Mouse (Mus musculus) CH12.LX (cell line): ENCODE measurements around the gene Nrgn. TPM values are rescaled to one million over a fixed set of nuclear protein-coding genes. Genes with fewer than 3 reads are reported as not detected.

ENCODE experiments used
- DNase-seq: peaks from one replicate; pipeline ENCODE4 v3.0.0-alpha.2; 2013; ENCODE audit errors: extremely low read depth
- H3K27ac ChIP-seq: 2 replicates; pipeline ENCODE4 v1.5.1; 2012; ENCODE audit warnings: low read depth, mild to moderate bottlenecking, control low read depth, moderate library complexity; ENCODE audit not compliant: insufficient read depth
- H3K27me3 ChIP-seq: replicated peaks from 2 replicates; pipeline ENCODE3; 2012; ENCODE audit warnings: inconsistent platforms
- H3K36me3 ChIP-seq, 2 experiments: replicated peaks in 1 of 2; 2 replicates each; pipeline versions ENCODE3 to v1.6.1; 2012; ENCODE audit warnings: inconsistent platforms in 1 of 2, low read length in 1 of 2, mild to moderate bottlenecking in 1 of 2, mixed read lengths in 1 of 2, moderate library complexity in 1 of 2; ENCODE audit not compliant: control insufficient read depth in 1 of 2, insufficient read depth in 1 of 2
- H3K4me1 ChIP-seq, 2 experiments: 2 replicates each; pipeline ENCODE4 v1.6.1; 2012; ENCODE audit warnings: inconsistent platforms in 1 of 2, moderate library complexity in 1 of 2; ENCODE audit not compliant: insufficient read depth in 2 of 2, control insufficient read depth in 1 of 2
- H3K4me2 ChIP-seq: 2 replicates; pipeline ENCODE4 v1.6.1; 2012; ENCODE audit warnings: low read depth, mild to moderate bottlenecking, control low read depth; ENCODE audit not compliant: poor library complexity, insufficient read depth, severe bottlenecking
- H3K4me3 ChIP-seq, 3 experiments: fragments of 150-350 bp in 1 of 3; sonication (generic) in 1 of 3; replicated peaks in 1 of 3; 2 replicates each; pipeline versions ENCODE3 to v1.5.1; 2011 to 2012; ENCODE audit warnings: low read depth in 2 of 3, low read length in 2 of 3, mild to moderate bottlenecking in 2 of 3, moderate library complexity in 2 of 3, control low read depth in 1 of 3, improper control_type of control experiment in 1 of 3, inconsistent platforms in 1 of 3, mixed read lengths in 1 of 3; ENCODE audit not compliant: poor library complexity in 1 of 3
- H3K79me2 ChIP-seq: replicated peaks from 2 replicates; pipeline ENCODE4 v1.6.1; 2012; ENCODE audit warnings: mild to moderate bottlenecking, moderate library complexity; ENCODE audit not compliant: control insufficient read depth, poor library complexity, insufficient read depth, severe bottlenecking; ENCODE audit errors: extremely low read depth
- H3K9ac ChIP-seq: 2 replicates; pipeline ENCODE4 v1.6.1; 2012; ENCODE audit warnings: low read depth, mild to moderate bottlenecking, control low read depth, moderate library complexity; ENCODE audit not compliant: insufficient read depth
- H3K9me3 ChIP-seq: replicated peaks from 2 replicates; pipeline ENCODE3; 2012; ENCODE audit warnings: low read length, inconsistent platforms, mixed read lengths
- CHD1 ChIP-seq: IDR thresholded peaks from 2 replicates; pipeline ENCODE4 v1.6.1; 2012; ENCODE audit warnings: low read depth, low read length, improper control_type of control experiment, inconsistent platforms
- CTCF ChIP-seq, 2 experiments: IDR thresholded peaks in 1 of 2; conservative IDR thresholded peaks in 1 of 2; 2 replicates each; pipeline ENCODE4 v1.5.1; 2011 to 2012; ENCODE audit warnings: low read depth in 2 of 2, low read length in 2 of 2, improper control_type of control experiment in 1 of 2, inconsistent platforms in 1 of 2, mild to moderate bottlenecking in 1 of 2, moderate library complexity in 1 of 2
- ELF1 ChIP-seq: IDR thresholded peaks from 2 replicates; pipeline ENCODE4 v1.6.1; 2014; ENCODE audit warnings: low read depth, mild to moderate bottlenecking, inconsistent platforms, low read length, improper control_type of control experiment
- ETS1 ChIP-seq: conservative IDR thresholded peaks from 2 replicates; pipeline ENCODE4 v1.6.1; 2012; ENCODE audit warnings: low read depth, mild to moderate bottlenecking, inconsistent platforms, low read length, improper control_type of control experiment, moderate library complexity
- GABPA ChIP-seq: IDR thresholded peaks from 2 replicates; pipeline ENCODE4 v1.6.1; 2012; ENCODE audit warnings: low read depth, low read length, improper control_type of control experiment, inconsistent platforms; ENCODE audit not compliant: insufficient replicate concordance
- KAT2A ChIP-seq: IDR thresholded peaks from 2 replicates; pipeline ENCODE4 v1.6.1; 2012; ENCODE audit warnings: low read length, improper control_type of control experiment, inconsistent platforms; ENCODE audit not compliant: insufficient replicate concordance
- MAFK ChIP-seq: IDR thresholded peaks from 2 replicates; pipeline ENCODE4 v1.6.1; 2011; ENCODE audit warnings: low read length, improper control_type of control experiment; ENCODE audit not compliant: insufficient replicate concordance
- MAZ ChIP-seq: IDR thresholded peaks from 2 replicates; pipeline ENCODE4 v1.6.1; 2012; ENCODE audit warnings: low read depth, mild to moderate bottlenecking, inconsistent platforms, low read length, improper control_type of control experiment, moderate library complexity
- MEF2A ChIP-seq: IDR thresholded peaks from 2 replicates; pipeline ENCODE4 v1.6.1; 2014; ENCODE audit warnings: low read depth, mild to moderate bottlenecking, inconsistent platforms, low read length, improper control_type of control experiment, borderline replicate concordance
- MYC ChIP-seq: IDR thresholded peaks from 2 replicates; pipeline ENCODE4 v1.6.1; 2011; ENCODE audit warnings: low read depth, mild to moderate bottlenecking, improper control_type of control experiment, low read length
- POLR2A ChIP-seq: IDR thresholded peaks from 2 replicates; pipeline ENCODE4 v1.6.1; 2011; ENCODE audit warnings: low read depth, mild to moderate bottlenecking, improper control_type of control experiment, low read length
- POLR2AphosphoS2 ChIP-seq: IDR thresholded peaks from 2 replicates; pipeline ENCODE4 v1.6.1; 2011; ENCODE audit warnings: low read depth, low read length, improper control_type of control experiment
- RAD21 ChIP-seq: IDR thresholded peaks from 2 replicates; pipeline ENCODE4 v1.6.1; 2011; ENCODE audit warnings: low read depth, mild to moderate bottlenecking, low read length, improper control_type of control experiment, moderate library complexity
- TBP ChIP-seq: conservative IDR thresholded peaks from 2 replicates; pipeline ENCODE4 v1.6.1; 2011; ENCODE audit warnings: low read depth, low read length, improper control_type of control experiment
- UBTF ChIP-seq: IDR thresholded peaks from 2 replicates; pipeline ENCODE4 v1.6.1; 2012; ENCODE audit warnings: low read depth, mild to moderate bottlenecking, inconsistent platforms, low read length, improper control_type of control experiment, moderate library complexity
- USF2 ChIP-seq: conservative IDR thresholded peaks from 2 replicates; pipeline ENCODE4 v1.6.1; 2011; ENCODE audit warnings: low read depth, low read length, improper control_type of control experiment
- ZNF384 ChIP-seq: IDR thresholded peaks from 2 replicates; pipeline ENCODE4 v1.6.1; 2012; ENCODE audit warnings: low read depth, low read length, improper control_type of control experiment, inconsistent platforms
- dilution Hi-C: fragments of 300-500 bp; cut with MboI; formaldehyde crosslinking; loops from 2 replicates; pipeline ENCODE4 v1.14.3; 2020; ENCODE audit warnings: low sequenced_read_pairs; ENCODE audit not compliant: extremely low pct_unique_long_range_greater_than_20kb, extremely low pct_ligation_motif_present
- in situ Hi-C: fragments of 300-500 bp; cut with MboI; formaldehyde crosslinking; loops from 3 replicates; pipeline ENCODE4 v1.14.3; 2019; ENCODE audit warnings: low sequenced_read_pairs, low pct_ligation_motif_present, low pct_unique_long_range_greater_than_20kb, mixed read lengths
- polyA plus RNA-seq: library from polyadenylated mRNA; unstranded; fragments of >175 nt; gene quantifications from 2 replicates; pipeline ENCODE4 v1.2.1, GENCODE M21; 2012; ENCODE audit warnings: low read depth; ENCODE audit not compliant: insufficient read length
- total RNA-seq, 2 experiments: library from RNA; depleted of rRNA; stranded (reverse); fragments of 300-350 nt in 1 of 2; fragments of >200 nt in 1 of 2; gene quantifications; 2 replicates each; pipeline ENCODE4 v1.2.3; 2012 to 2014

Gene Nrgn
- total and polyA plus RNA-seq, 3 experiments = 0.42 to 4.1 TPM; not detected in 1

GRCm38 (mm10) chr9:37525461-37525860 lies 27.2 kb downstream of the Nrgn start:
- in situ Hi-C loops (no loop called here), dilution Hi-C loops (no loop called here)
- H3K9me3 ChIP-seq = no peaks in the 10 kb centered on the region
- H3K27me3 ChIP-seq = no peaks in the 10 kb centered on the region
- no peaks in the 10 kb centered on the region for H3K79me2 ChIP-seq
- H3K36me3 ChIP-seq = peaks cover 4 to 30% of the 10 kb centered on the region in 2 experiments
- H3K27ac ChIP-seq = no peak overlapping the region
- DNase-seq = no peak
- TF ChIP-seq RAD21 (no peak), ETS1 (no peak), POLR2A (no peak), ZNF384 (no peak), ELF1 (no peak), CTCF (conservative IDR thresholded peaks at IDR 0.05 in 1 of 2, IDR thresholded peaks at IDR 0.05 in 1 of 2; ENCODE audit: low read depth in 2 of 2, low read length in 2 of 2) (no peak)
- H3K4me1 ChIP-seq = peaks cover 11 to 24% of the 10 kb centered on the region in 2 experiments
- H3K4me2 ChIP-seq = no peak overlapping the region
- H3K9ac ChIP-seq = no peak overlapping the region
- H3K4me3 ChIP-seq = no peak overlapping the region

- Histone ChIP-seq H3K4me2 (no peak overlapping the region), H3K27me3 (no peaks in the 10 kb centered on the region), H3K27ac (no peak overlapping the region), H3K9ac (no peak overlapping the region), H3K36me3 (peaks cover 10 to 36% of the 10 kb centered on the region in 2 experiments), H3K79me2 (no peaks in the 10 kb centered on the region; the same call in 1 of the 2 replicates), H3K4me3 (no peak overlapping the region), H3K4me1 (peaks cover 5 to 26% of the 10 kb centered on the region in 2 experiments), H3K9me3 (no peaks in the 10 kb centered on the region)
- dilution Hi-C loops = no loop called here
- in situ Hi-C loops = no loop called here
- no peak for DNase-seq
- TF ChIP-seq GABPA = no peak
- TF ChIP-seq USF2 = no peak
- TF ChIP-seq ELF1 = no peak
- no peak for TF ChIP-seq CHD1
- no peak for TF ChIP-seq MYC
- TF ChIP-seq UBTF = no peak
- TF ChIP-seq MEF2A = no peak
- TF ChIP-seq KAT2A = no peak
- no peak for TF ChIP-seq TBP
- no peak for TF ChIP-seq POLR2A
- TF ChIP-seq POLR2AphosphoS2 = no peak
Measured at GRCm38 (mm10) chr9:37519995-37520394, 32.7 kb downstream of the Nrgn start.

- Histone ChIP-seq H3K4me1 (peaks cover 5 to 26% of the 10 kb centered on the region in 2 experiments), H3K4me3 (no peak overlapping the region), H3K27me3 (no peaks in the 10 kb centered on the region), H3K27ac (no peak overlapping the region), H3K4me2 (no peak overlapping the region), H3K36me3 (peaks cover 10 to 33% of the 10 kb centered on the region in 2 experiments), H3K9ac (no peak overlapping the region), H3K79me2 (no peaks in the 10 kb centered on the region; the same call in 1 of the 2 replicates), H3K9me3 (no peaks in the 10 kb centered on the region)
- in situ Hi-C loops (no loop called here), dilution Hi-C loops (no loop called here)
- no peak for TF ChIP-seq MAFK
- TF ChIP-seq ELF1 = no peak
- TF ChIP-seq MAZ = no peak
- TF ChIP-seq UBTF = no peak
- DNase-seq = no peak
Measured at GRCm38 (mm10) chr9:37518991-37519390, 33.7 kb downstream of the Nrgn start.
